Mouse (Mus musculus): Measurements from ENCODE around the gene Gabra2.

The Gabra2 gene

GRCm38 (mm10) chr5:71095725-71096607 is at the start of gene Gabra2:
Gene Gabra2, minus strand, starts transcription at chr5:71095849.
- peak; percentile 20 for DNase-seq

DNA sequence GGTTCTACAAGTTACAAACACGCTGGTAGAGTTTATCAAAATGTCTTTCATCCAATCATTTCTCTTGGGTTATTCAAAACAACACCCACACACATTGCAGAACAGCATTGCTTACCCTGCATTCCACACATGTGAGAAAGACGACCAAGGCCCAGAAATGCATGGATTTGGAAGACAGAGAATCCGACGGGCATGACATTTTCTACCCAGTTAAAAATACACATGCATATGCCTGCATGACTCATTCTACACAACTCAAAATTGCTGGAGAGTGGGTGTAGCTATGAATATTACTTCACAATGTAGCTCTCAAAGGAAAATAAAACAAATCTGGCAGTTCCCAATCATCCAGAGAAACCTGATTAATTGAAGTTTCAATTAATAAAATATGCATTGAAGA is 41.0 kb upstream of the Gabra2 start:
- no peak for DNase-seq

- no peak for DNase-seq
These were observed 40.2 kb upstream of the Gabra2 start for GRCm38 (mm10) chr5:71135840-71136239.

DNA sequence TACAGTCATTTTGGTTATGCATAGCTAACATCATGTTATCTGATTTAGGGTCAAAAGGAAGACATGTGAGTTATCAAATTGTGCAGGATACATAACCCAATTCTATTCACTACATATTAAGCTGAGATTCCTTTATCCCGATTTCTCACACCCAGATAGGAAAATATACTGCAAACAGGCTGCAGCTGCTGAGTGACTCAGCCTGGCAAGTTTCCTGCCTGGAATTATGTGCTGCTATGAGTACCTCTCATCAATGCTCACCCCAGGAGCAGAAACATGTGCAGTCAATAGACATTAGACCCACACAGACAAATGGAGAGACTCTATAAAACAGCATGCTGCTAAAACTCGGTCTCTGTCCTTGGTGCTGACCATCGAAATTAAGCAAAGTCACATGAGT is 32.1 kb upstream of the Gabra2 start:
- DNase-seq: no peak

GRCm38 (mm10) chr5:71115216-71115615 is 19.6 kb upstream of the Gabra2 start:
- no peak for DNase-seq

DNA sequence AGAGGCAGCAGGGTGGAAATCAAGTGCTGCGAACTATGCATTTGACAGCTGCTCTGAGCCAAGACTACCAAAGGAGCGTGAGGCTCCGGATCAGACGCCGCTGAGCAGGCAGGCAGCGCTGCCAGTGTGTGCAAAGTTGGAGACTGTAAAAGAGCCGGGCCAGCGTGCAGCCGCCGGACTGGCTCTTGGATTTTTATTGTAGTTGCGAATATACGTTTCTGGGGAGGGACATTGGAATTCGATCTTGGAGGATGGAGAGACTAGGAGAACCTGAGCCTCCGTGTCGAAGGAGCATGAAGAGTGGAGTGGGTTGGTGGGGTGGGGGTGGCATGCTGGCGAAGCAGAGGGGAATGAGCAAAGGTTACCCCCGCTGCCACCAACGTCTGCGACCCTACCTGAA is 469 bp downstream of the Gabra2 start:
- peak; percentile 3 for DNase-seq

- DNase-seq: no peak
These were observed 873 bp downstream of the Gabra2 start for GRCm38 (mm10) chr5:71094776-71095175.

GRCm38 (mm10) chr5:71093807-71094206 is 1.8 kb downstream of the Gabra2 start:
- no peak for DNase-seq

DNA sequence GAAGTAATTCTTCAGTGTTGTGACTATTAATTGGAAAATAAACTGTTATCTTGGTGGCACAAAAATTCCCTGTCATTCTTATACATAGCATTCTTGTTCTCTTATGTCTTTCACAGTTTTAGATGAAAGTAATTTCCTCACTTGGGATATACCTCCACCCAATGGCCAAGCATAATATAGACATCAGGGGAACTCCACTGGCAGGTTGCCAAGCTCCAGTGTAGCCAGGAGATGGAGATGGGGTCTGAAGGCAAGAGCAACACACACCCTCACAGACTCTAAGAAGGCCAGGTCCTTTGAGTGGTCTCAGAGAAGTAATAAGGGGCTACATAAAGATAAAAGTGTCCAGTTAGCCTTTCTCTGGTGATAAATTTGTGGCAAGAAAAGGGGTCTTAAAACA is 3.2 kb downstream of the Gabra2 start:
- no peak for DNase-seq

DNA sequence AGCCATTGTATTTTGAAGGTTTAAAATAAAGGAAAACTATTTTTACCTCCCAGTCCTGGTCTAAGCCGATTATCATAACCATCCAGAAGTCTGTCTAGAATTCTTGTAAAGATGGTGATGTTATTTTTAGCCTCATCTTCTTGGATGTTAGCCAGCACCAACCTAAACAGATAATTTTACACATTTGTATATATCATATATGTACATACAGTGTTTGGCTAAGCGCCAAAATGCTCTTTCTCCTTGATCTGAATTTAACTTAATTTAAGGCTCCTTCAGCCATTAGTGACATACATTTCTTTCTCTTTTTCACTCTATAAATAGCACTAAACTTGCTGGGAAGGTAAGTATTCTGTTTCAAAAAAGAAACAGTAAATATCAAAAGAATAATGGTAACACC is 3.7 kb downstream of the Gabra2 start:
- DNase-seq: no peak

DNA sequence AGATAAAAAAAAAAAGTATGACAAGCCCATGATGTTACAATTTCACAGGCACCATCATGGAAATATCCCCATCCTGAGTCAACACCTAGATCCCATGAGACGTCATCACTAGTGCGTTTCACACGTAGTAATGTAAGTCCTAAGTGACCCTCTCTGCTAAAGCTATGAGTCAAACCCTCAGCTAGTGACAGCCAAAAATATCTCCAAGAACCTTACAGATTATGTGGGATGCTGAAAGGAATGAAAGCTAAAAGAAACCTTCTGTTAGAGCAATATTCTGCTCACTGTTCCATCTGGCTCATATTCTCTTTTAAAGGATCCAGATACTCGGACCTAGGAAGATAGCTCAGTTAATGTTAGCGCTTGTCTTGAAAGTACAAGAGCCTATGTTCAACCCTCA is 16.8 kb downstream of the Gabra2 start:
- DNase-seq: no peak

- DNase-seq: no peak
These were observed 34.0 kb downstream of the Gabra2 start for GRCm38 (mm10) chr5:71061696-71062095.

DNA sequence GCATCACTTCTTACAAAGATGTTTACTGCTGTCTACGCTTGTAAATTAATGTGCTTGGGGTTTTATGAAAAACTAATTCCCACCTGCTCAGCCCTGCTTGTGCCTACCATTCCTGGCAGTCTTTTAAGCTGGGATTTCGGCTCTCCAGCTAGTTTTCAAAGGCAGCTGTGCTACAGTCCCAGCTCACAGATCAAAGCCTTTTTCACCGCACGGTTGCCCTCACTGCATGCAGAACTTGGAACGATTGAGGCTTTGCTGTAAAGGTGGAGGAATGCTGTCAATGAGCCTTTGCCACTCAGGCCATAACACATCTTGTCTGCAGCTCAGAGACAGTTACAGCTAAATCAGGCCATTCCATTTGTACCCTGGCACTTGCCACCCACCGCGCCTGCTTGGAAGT is 37.6 kb downstream of the Gabra2 start:
- no peak for DNase-seq

DNA sequence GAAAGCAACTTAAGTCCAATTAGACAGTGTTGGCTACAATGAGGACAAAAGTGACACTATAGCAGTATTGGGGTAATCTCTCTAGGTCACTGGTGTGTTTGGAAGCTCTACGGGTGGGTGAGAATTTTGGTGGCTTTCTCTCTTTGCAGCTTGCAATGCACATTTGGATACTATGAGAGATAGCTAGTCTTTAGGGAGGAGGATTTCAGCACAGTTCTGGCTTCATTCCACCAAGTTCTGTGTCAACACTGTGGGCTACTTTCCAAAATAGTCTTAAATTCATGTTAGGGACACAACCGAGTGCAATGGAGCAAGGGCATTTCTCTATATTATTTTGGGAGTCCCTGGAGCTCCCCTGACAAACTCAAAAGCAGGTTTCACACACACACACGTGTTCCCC is 58.3 kb downstream of the Gabra2 start:
- DNase-seq: no peak

DNA sequence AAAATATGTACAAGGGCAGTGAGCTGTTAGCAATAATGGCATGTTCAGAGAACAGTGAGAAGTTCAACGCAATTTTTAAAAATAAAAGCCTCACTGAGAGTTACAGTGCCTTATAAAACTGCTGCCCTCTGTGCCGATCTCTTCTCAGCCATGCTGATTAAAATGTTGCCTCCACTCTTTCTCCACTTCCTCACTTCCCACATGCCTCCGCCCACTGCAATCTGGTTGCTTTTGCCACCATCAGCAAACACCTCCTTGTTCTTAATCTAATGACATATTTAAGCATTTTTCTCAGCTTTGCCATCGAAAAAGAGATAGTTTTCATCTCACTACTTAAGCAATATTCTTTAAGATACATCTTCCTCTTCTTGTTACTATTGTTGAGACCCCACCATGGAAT is 69.7 kb downstream of the Gabra2 start:
- DNase-seq: no peak

- no peak for DNase-seq
These were observed 83.9 kb downstream of the Gabra2 start for GRCm38 (mm10) chr5:71011751-71012150.

GRCm38 (mm10) chr5:71011271-71011670 is 84.4 kb downstream of the Gabra2 start:
- no peak for DNase-seq

DNA sequence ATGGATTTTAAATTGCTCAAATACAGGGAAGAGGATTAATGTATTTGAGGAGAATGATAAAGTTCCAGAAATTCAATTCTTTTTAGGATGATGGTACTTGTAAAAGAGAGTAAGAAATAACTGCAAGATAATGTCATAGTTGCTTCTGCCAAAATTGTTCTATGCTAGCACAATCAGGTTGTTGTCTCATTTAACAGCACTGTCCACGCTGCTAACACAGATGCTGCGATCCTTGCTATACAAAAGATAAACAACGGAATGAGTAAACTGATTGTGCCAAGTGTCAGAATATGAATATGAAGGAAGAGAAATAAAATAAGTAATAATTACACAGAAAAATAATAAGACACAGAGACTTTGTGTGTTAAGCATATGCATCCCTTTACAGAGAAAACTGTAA is 84.9 kb downstream of the Gabra2 start:
- DNase-seq: no peak

DNA sequence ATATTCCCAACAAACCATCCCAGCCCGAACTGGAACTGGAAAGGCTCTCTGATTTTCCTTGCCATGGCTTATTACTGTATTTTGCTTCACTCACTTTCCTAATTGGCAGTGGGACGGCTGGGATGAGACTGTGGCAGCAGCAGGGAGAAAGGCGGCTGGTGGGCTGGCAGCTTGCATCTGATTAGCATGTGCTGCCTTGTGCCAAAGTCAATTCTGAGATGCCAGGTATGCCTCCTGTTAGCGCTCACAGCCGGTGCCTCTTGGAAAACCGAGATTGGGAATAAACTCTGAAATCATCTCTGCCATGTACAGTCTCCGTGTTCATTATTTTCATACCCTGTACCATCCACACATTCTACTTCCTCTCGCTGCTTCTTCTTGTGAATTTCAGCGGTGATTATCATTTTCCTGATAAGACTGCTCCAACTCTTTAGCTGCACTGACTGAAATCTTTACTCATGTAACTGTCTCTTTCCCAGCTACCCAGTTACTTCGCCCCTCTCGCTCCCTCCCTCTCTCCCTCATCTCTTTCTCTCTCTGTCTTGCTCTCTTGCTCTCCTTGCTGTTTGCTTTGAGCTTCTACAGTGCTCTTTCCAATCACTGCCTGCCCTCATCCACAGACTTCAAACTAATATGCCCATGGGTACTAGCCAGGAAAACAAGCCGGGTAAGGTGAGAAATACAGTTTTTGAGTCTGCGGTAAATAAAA is 99.9 kb downstream of the Gabra2 start:
- DNase-seq: peak; percentile 2

DNA sequence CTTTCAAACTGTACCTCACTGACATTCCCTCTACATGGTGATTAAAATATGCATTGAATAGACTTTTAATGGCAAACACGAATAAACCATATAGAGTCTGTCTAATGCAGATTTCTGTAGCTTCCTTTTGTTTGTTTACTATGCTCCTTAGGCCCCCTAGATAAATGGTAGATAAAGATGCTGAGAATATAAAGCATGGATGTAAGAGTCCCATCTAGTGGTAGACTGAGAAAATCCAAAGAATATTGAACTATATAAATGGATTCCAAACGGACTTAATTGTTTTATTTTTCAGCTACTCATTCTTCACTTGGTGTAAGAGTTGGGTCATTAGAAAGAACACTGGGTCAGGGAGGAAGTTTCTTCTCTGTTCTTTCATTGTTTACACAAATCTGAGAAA is 102.4 kb downstream of the Gabra2 start:
- DNase-seq: no peak

DNA sequence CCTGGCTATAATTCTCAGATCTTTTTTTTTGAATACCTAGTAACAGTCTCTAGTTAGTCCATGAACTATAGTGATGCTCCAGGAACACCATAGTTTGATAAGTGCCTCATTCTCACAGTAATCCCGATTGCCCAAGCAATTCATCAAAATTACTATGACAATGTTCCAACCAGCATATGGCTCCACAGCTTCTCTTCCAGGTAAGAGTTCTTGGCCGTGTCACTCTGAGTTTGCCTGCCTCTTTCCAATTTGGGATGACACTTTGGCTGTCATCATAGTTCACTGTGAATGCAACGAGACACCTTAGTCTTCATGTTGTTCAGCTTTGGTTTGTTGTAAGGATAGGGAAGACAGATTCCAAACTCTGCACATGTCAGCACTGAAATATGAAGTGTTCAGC is 104.8 kb downstream of the Gabra2 start:
- no peak for DNase-seq

Data from cerebellum, adult 8-10 months (tissue).